Mouse (Mus musculus): Measurements from ENCODE around the gene Hoxd8.

Gene Hoxd8

DNA sequence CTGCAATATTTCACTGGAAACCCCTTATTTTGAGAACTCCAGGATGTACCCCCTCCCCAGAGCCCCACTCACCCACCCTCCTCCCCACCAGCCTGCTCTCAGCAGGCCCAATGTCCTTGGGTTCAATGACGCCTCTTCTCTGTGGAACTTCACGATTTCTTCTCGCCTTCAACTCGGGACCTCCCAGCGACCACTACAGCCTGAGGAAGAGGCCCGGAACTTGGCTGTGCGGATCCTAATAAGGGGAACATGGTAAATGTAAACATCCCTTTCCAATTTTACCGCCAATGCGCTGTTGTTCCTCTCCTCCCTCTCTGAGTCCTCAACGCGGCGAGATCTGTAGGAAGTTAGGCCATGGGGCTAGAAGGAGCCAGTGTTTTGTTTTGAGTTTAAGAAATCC, 20.3 kb upstream of the Hoxd8 start:
- ATAC-seq (ENCODE audit: insufficient number of reproducible peaks, low FRiP score, low TSS enrichment), result no peak

DNA sequence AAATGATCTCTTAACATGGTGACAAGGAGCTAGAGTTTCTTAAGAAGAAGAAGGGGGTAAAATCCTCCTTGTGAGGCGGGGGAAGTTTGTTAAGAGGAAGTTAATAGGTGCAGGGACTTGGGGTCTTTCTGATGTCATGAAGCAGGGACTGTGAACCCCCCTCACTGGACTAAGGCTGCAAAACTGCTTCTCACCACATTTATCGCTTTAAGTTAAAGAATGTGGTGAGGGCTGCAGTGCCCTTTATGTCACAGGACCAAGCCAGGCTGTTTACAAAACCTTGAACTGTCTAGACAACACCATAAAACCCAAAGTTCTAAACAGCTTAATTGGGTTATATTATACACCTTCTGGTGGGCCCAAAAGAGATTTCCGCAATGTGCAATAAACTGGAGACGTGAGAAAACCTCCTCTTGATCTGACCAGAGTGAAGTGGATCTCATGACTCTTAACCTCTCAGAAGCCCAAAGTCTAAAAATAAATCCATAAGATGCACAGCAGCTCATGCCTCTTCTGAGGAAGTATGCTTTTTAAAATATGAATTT, 19.3 kb upstream of the Hoxd8 start:
- ATAC-seq (ENCODE audit: insufficient number of reproducible peaks, low FRiP score, low TSS enrichment), result no peak

DNA sequence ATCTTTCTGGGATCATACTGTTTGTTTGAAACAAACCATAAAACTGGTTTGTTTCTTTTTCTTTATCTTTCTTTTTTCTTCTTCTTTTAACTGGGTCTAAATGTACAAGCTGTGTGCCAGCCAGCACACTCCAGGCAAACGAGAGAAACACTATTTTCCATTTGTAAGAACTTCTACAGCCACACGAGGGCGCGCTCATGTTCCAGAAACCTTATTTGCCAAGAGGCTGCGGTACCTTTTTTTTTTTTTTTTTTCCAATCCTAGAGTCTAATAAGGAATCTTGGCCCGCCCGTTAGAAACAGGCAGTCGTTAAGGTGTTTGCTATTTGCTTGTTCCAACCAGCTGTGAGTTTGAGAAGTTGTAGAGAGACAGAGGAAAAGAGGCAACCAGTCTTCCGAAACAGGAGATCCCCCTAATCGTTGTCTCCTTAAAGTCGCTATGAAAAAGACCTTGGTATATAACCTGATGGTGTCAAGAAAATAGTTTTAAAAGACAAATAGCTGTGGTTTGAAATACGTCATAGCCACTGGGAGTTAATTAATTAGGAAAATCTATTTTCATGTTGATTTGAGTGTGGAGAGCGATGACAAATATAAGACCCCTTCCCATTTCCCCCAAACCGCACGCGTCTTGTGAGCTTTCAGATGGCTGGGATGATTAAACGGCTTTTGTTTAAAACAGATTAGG, 18.0 kb upstream of the Hoxd8 start:
- no peak for ATAC-seq (ENCODE audit: insufficient number of reproducible peaks, low FRiP score, low TSS enrichment)

DNA sequence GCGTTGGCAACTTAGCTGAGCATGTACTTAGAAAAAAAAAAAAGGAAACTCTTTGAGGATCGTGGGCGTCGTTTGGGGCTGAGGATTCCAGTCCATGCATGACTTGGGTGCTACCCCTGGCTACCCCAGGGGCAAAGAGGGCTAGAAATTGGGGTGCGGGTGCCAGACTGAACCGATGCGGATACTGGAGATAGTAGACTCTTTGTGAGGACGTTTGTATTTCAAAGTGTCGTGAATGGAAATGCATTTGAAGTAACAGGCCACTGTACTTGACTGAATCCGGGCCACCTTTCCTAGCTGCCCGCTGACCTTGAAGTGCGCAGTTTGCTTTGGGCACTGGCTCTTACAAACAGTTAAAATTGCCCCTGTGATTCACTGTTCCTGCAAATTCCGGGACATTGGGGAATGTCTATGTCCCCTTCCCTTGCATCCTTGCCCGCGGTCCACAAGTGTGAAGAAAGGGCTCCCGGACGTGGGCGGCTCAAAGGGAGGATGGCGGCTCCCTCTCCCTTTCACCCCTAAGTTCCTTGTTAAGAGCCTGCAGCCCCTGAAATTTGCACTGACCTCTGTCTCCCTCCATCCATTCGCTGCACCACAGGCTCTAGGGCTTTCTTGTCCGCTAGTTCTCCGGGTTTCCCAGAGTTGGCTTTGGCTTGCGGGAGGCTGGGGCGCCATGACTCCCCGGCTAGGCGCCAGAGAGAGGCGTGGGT, 17.3 kb upstream of the Hoxd8 start:
- ATAC-seq (ENCODE audit: insufficient number of reproducible peaks, low FRiP score, low TSS enrichment), result no peak

DNA sequence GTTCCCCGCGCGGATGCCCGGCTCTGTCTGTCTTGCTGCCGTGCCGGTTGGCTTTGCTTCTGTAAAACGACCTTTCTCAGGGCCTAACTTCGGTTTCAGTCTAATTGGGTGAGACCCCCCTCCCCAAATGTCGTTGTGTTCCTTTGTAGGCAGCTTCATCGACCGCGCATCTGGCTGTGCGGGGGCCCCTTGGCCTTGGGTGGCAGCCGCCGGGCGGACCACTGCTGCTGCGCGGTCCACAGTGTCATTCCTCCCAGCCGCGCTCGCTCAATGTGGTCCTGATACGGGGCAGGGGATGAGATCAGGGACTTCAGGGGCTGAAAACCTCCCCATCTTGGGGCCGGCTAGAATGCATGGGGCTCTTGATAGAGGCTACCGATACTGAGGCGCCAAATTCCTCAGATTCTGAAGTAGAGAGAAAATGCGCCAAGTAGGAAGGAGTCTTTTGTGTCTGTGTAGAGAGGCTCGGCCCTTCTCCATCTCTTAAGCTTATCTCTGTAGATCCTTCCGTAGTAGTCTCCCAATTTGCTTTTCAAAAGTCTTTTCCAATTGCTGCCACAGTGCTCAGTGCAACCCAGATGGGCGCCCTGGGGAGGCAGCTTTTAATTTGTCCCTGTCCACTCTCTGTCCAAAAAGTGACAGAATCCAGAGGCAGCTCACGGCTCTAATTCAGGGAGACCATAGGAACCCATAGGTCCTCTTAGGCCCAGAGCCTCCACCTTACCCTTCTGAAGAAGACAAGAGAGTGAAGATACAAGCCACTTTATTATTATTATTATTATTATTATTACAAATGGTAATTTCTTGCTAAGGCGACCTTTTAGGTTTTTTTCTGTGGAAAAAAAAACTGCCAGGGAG, 16.5 kb upstream of the Hoxd8 start:
- ATAC-seq (ENCODE audit: insufficient number of reproducible peaks, low FRiP score, low TSS enrichment), result no peak

DNA sequence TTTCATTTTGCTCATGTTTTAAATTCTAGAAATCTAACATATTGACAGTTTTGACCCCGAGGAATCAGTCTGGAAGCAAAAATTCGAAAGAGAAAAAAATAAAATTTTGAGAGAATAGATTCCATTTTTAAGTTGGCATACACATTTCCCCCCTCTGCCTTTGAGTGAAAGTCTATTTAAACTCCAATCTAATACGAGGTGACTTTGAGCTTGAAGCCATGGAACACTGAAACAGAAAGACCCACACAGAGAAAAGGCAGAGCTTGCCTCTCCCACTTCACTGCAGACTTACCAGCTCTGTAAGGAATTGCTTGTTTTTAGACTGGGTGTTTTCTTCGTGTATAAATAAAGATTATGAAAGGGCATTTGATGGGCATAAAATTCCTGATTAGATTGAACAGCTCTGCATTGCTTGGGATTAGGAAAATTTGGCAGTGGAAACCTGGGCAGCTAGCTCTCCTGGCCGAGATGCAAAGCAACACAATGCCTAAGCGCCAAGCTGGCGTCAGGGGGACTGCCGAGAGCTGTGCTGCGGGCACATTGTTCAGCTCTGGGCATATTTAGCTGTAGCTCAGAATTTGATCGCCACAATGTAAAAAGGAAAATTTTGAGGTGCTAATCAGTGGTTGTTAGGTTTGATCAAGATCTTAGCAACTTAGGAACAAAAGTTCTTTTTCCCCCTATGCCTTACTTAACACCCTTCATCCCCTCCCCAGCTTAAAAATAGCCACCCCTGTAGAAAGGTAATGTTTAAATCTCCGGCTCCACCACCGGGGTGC, 15.4 kb upstream of the Hoxd8 start:
- no peak for ATAC-seq (ENCODE audit: insufficient number of reproducible peaks, low FRiP score, low TSS enrichment)

DNA sequence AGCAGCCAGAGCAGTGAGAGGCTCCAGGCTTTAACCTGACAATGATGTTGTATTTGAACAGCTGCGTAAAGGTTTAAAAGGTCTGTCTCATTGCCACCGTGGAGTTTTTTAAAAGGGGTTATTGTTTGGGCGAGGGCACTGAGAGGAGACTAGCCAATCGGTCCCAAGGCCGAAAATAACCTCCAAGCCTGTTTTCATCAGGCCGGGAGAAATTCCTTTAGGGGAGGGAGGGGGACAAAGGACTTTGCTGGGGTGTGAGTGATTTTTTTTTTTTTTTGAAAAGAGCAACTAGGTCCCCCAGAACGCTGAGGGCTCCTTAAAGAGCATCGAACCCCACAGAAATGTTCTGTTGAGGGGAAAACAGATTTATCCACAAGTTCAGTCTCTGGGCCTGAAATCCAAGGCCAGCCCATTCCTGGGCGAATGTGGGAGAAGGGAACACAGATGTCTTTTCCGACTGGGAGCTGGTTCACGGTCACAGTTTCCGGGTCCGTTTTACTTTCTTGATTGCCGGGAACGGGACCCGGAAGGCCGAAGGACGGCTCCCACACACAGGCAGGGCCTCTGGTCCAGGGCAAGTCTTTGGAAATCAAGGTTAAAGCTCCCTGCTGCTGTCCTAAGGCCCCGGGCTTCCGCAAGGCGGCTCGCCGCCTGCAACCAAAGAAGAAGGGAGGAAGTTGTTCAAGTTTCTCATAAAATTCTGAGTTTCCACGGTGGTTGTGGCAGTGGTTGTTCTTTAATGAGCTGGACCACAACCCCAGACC, 14.7 kb upstream of the Hoxd8 start:
- no peak for ATAC-seq (ENCODE audit: insufficient number of reproducible peaks, low FRiP score, low TSS enrichment)

DNA sequence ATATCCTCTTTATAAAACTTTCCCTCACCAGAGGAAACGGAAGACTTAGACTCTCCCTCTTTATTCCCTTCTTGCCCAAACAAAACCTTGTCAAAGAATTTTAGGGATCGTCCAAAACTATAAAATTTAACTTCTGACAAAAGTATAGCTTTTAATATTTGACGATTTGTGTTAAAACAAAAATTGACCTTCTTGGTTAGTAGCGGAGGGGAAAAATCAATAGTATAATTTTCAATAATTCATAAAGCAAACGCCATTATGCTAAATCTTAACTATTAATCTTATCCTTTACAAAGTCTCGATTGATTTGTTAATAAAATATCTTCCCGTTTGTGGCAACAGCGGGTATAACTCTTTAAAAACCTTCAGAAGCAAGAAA, 14.1 kb upstream of the Hoxd8 start:
- no peak for ATAC-seq (ENCODE audit: insufficient number of reproducible peaks, low FRiP score, low TSS enrichment)

DNA sequence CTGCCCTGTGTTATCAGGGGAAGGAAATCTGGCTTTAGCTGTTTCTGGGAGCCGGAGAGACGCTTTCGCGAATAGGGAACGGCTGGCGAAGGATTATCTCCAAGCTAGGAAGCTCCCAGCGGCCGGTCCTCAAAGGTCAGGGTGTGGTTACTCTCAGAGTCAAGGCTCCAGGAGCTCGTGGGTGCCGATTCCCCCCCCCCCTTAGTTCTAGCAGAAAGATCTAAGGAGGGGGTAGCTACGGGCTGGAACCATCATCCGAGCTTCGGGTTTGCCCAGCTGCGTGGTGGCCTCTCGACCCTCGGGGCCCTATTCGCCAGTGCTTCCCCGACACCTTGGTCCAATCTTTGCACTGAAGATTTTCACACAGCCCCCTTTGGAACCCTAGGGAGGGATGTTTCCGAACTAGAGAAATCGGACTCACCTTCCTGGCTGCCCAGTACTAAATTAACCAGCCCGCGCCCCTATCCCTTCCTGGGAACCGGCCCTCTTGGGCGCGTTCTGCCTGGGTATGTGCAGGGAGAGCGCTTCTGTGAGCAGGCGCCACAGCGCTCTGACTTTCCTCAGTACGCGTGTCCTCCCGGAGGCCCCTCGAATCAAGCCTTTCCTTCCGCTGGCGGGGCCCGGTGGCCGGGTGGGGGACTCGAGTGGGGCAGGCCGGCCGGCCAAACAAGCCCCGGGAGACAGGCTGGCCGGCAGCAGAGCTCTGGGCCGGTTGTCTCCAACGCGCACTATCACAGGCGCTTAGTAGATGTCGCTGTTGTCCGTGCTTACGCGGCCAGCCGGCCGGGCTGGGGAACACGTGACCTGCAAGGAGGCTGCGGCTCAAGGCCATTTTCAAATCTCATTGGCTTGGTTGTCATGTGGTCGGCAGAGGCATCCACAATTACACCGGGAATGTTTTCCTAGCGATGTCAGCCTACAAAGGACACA, 13.1 kb upstream of the Hoxd8 start, which contains the start of gene Hoxd10:
Gene Hoxd10, plus strand, starts transcription at position 903 of the 930 bp plus-strand sequence.
- no peak for ATAC-seq (ENCODE audit: insufficient number of reproducible peaks, low FRiP score, low TSS enrichment)

DNA sequence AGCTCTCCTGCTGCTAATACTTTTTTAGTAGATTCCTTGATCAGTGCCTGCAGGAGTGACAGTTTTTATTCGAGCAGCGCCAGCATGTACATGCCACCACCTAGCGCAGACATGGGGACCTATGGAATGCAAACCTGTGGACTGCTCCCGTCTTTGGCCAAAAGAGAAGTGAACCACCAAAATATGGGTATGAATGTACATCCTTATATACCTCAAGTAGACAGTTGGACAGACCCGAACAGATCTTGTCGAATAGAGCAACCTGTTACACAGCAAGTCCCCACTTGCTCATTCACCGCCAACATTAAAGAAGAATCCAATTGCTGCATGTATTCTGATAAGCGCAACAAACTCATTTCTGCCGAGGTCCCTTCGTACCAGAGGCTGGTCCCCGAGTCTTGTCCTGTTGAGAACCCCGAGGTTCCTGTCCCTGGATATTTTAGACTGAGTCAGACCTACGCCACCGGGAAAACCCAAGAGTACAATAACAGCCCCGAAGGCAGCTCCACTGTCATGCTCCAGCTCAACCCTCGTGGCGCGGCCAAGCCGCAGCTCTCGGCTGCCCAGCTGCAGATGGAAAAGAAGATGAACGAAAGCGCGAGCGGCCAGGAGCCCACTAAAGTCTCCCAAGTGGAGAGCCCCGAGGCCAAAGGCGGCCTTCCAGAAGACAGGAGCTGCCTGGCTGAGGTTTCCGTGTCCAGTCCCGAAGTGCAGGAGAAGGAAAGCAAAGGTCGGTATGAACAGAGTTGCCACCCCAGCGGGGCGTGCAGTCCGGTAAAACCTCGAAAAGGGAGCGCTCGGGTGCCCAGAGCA, 12.2 kb upstream of the Hoxd8 start:
- no peak for ATAC-seq (ENCODE audit: insufficient number of reproducible peaks, low FRiP score, low TSS enrichment)

DNA sequence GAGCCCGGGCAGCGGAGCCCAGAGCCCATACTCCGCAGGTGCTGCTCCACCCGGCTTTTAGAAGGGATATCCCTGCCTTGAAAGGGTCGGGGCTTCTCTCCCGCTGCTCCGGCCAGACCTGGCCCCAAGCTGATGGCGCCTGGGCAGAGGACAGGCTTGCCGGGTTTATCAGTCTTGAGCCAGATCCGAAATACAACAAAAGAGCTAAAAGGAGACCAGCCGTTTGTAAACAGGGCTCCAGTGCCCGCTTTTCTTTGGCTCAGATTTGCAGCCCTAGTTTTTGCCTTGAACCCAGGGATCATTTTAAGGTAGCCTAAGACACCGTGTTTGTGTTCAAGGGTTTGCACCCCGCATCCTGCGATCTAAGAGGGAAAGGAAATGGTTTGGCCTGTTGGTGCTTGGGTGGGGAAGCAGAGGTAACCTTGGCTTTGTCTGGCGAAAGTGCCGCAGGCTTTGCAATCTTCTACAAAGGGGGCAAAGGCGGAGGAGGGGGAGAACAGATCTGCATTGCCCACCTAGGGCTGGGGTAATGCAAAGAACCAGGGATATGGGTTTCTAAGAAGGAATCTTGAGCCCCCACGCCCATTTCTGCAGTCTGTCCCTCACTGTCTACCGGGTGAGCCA, 11.5 kb upstream of the Hoxd8 start:
- ATAC-seq (ENCODE audit: insufficient number of reproducible peaks, low FRiP score, low TSS enrichment), result no peak

DNA sequence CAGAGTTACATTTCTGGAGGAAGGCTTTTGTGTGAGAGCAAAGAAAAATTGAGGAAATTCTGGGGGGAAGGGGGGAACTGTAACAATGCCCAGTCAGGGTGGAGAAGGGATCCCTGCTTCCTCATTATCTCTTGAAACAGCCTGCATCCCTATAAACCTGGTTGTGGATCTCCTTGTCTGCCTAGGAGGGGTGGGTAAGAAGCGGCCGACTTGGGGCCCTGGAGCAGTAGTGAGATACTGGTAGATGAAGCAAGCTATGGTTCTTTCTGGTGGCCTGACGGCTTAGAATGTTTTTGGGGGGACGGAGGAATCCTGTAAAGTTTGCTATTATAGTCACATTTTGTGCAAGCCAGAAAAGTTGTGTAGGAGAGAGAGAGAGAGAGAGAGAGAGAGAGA, 11.0 kb upstream of the Hoxd8 start:
- no peak for ATAC-seq (ENCODE audit: insufficient number of reproducible peaks, low FRiP score, low TSS enrichment)

DNA sequence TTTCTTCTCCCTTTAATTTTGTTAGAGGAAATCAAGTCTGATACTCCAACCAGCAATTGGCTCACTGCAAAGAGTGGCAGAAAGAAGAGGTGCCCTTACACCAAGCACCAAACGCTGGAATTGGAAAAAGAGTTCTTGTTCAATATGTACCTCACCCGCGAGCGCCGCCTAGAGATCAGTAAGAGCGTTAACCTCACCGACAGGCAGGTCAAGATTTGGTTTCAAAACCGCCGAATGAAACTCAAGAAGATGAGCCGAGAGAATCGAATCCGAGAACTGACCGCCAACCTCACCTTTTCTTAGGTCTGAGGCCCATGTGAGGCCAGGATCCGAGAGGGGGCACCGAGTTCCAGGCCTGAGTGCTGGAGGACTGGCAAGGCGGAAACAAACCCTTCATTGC, 10.3 kb upstream of the Hoxd8 start:
- ATAC-seq (ENCODE audit: insufficient number of reproducible peaks, low FRiP score, low TSS enrichment), result no peak

DNA sequence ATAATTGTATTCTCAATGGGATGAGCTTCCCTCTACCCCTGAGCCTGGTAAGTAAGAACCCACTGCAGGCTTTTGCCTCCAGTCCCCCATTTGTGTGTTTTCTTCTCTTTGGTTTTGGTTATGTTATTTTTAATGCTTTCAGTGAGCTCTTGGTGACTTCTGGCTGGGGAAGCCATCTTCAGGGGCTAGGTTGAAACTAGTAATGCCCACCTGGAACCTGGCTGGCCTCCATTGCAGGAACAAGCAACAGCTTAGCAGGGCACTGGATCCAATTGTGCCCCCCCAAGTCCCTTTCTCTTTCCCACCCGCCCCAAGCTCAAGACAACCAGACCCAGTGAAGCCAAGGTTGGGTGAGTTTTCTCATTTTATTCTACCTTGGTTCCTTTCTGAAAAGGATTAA, 9.0 kb upstream of the Hoxd8 start:
- ATAC-seq (ENCODE audit: insufficient number of reproducible peaks, low FRiP score, low TSS enrichment), result no peak

DNA sequence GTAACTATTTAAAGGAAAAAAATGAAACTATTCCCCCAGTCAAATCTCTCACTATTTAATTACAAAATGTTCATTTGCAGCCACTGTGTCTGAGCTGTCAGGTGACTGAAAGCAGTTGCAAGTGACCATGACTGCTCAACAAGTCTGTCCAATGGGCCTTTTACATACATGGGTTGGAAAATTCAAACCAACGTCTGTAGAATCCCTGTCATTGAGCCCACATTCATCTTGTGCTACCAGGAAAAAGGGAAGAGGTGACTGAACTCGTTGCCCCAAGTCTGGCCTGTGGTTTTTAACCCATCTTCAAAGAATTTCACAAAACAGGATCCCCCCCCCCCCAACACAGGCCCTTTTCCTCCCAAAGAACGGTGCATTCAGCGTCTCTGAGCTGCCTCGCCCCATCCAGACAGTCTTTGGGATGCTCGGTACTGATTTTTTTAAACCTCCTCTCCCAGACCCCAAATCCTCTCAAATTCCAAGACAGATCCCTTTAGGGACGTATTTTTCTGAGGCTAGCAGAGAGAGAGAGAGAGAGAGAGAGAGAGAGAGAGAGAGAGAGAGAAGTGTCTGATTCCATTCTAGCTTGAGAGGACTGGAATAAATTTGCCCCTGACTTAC, 8.5 kb upstream of the Hoxd8 start:
- ATAC-seq (ENCODE audit: insufficient number of reproducible peaks, low FRiP score, low TSS enrichment), result no peak

DNA sequence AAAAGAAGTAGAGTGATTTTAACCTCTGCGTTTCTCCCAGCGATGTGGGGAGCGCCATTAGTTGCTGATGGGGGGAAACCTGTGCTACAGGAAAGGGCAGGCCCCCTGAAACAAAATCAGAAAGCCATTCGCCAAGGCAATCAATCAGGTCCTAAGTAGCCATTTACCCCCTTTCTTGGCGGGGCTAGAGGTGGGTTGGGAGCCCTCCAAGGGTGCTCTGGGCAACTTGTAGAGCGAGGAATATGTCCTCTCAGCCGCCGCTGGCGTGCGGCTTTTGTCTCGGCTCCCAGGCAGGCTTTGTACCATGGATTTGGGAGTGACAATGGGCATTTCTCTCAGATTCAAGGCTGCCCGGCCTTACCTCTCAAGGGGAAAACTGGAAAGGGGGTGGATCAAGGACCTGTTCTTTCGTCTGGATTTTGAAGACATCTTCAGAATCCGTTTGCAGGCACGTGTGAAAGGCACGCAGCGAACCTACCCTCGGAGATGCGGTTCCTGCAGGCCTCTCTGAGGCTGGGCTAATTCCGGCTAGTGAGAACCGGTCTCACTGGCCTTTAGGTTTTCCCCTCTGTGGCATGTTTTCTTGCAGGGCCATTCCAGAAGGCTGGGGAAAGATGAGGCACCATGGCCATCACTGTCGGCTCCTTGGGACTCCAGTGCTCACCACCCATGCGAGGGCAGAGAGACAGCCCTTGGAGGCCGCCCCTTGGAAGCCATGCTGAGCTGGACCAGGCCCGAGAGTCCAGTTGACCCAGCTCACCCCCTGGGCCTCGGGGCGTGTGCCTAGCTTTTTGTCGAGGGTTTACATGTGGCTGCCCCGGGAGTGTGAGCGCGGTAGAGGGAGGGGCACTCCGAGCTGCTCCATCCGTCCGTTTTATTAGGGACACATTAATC, 7.7 kb upstream of the Hoxd8 start:
- ATAC-seq (ENCODE audit: insufficient number of reproducible peaks, low FRiP score, low TSS enrichment), result no peak

Measured in cerebellum, adult (tissue).